Mouse (Mus musculus) liver, postnatal 0 days (tissue): ENCODE data around the gene Fam131a.

Experiments used
- CTCF ChIP-seq: sonication (generic); IDR thresholded peaks from 2 replicates; pipeline ENCODE4 v1.5.1; 2016; ENCODE audit warnings: antibody characterized with exemption, low read depth
- EP300 ChIP-seq: IDR thresholded peaks from 2 replicates; pipeline ENCODE4 v1.6.1; 2016; ENCODE audit warnings: antibody characterized with exemption, low read depth, mild to moderate bottlenecking

DNA sequence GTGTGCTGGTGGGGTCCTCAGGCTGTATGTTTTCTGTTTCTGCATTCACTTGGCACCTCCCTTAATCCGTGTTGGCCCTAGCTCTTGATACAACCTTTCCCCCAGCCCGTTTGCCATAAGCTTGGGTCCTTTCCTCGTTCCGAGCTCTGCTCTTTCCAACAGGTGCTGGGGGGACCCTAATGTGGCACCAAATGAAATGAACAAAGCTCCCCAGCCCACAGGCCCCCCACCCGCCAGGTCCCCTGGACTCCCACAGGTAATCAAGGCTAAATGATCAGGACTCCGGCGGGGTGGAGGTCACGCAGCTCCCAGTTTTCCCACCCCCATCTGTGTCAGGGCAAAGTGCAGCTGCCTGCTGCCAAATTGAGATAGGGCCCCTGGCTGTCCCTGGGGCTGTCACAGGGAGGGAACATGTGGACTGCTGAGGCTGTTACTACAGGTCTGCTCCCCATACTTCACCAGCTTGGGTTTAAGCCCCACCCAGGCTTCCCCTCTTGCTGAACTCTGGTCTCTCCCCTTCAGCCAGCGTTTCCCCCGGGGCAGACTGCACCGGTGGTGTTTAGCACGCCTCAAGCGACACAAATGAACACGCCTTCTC is 19.2 kb upstream of the Fam131a start:
- no peak for TF ChIP-seq CTCF
- TF ChIP-seq EP300: peak; percentile 65; the same call in 1 of the 2 replicates
